Mouse (Mus musculus): Measurements from ENCODE around the gene Lpcat2b.

The Lpcat2b gene

GRCm38 (mm10) chr5:107448784-107449183 lies 17.4 kb downstream of the Lpcat2b start:
- DNase-seq (ENCODE audit: low spot score), result no peak

GRCm38 (mm10) chr5:107449620-107450019 lies 18.3 kb downstream of the Lpcat2b start:
- no peak for DNase-seq (ENCODE audit: low spot score)

- no peak for DNase-seq (ENCODE audit: low spot score)
Observed at GRCm38 (mm10) chr5:107450299-107450698, 18.9 kb downstream of the Lpcat2b start.

GRCm38 (mm10) chr5:107462147-107463076 lies 31.1 kb downstream of the Lpcat2b start:
- DNase-seq (ENCODE audit: low spot score), result no peak

GRCm38 (mm10) chr5:107466501-107466900 lies 35.2 kb downstream of the Lpcat2b start:
- no peak for DNase-seq (ENCODE audit: low spot score)

- DNase-seq (ENCODE audit: low spot score), result no peak
Observed at GRCm38 (mm10) chr5:107467098-107467497, 35.7 kb downstream of the Lpcat2b start.

GRCm38 (mm10) chr5:107470600-107471329 lies 39.4 kb downstream of the Lpcat2b start:
- DNase-seq (ENCODE audit: low spot score), result no peak

- DNase-seq (ENCODE audit: low spot score), result no peak
Observed at GRCm38 (mm10) chr5:107480194-107480593, 48.8 kb downstream of the Lpcat2b start.

Data from urinary bladder, postnatal 10 days (tissue).